Mouse (Mus musculus) MEL (cell line): ENCODE measurements at regions not wholly inside any gene's neighbourhood (a gene's known extent, or its start where the extent isn't known, plus 50 kb on each side); places are given as distances from the start of the nearest gene placed in this dataset.

Source experiments
- DNase-seq: peaks from one replicate; pipeline ENCODE4 v3.0.0; 2011; ENCODE audit warnings: low read depth, low spot score
- H3K27ac ChIP-seq: 2 replicates; pipeline ENCODE4 v1.5.1; 2012; ENCODE audit warnings: low read depth, mild to moderate bottlenecking, control low read depth, low read length, moderate library complexity; ENCODE audit not compliant: control insufficient read depth
- H3K27me3 ChIP-seq, 2 experiments: fragments of 150-350 bp in 1 of 2; sonication (generic) in 1 of 2; 2 replicates each; pipeline ENCODE4 v1.6.1; 2012; ENCODE audit warnings: low read length in 2 of 2, mild to moderate bottlenecking in 2 of 2, improper control_type of control experiment in 1 of 2, moderate library complexity in 1 of 2; ENCODE audit not compliant: insufficient read depth in 2 of 2, control insufficient read depth in 1 of 2
- H3K36me3 ChIP-seq, 2 experiments: 2 replicates each; pipeline ENCODE4 v1.6.1; 2012 to 2014; ENCODE audit warnings: low read length in 2 of 2, improper control_type of control experiment in 1 of 2, inconsistent platforms in 1 of 2, mild to moderate bottlenecking in 1 of 2; ENCODE audit not compliant: insufficient read depth in 2 of 2, control insufficient read depth in 1 of 2
- H3K4me1 ChIP-seq, 2 experiments: fragments of 150-350 bp in 1 of 2; sonication (generic) in 1 of 2; 2 replicates each; pipeline ENCODE4 v1.6.1; 2012; ENCODE audit warnings: low read length in 2 of 2, improper control_type of control experiment in 1 of 2, mild to moderate bottlenecking in 1 of 2; ENCODE audit not compliant: insufficient read depth in 2 of 2, control insufficient read depth in 1 of 2
- H3K4me3 ChIP-seq, 2 experiments: fragments of 150-350 bp in 1 of 2; sonication (generic) in 1 of 2; 2 replicates each; pipeline ENCODE4 v1.5.1; 2012; ENCODE audit warnings: low read depth in 2 of 2, low read length in 2 of 2, mild to moderate bottlenecking in 2 of 2, moderate library complexity in 2 of 2, control low read depth in 1 of 2, improper control_type of control experiment in 1 of 2; ENCODE audit not compliant: control insufficient read depth in 1 of 2, insufficient read depth in 1 of 2
- H3K79me2 ChIP-seq: 2 replicates; pipeline ENCODE4 v1.6.1; 2012; ENCODE audit warnings: mild to moderate bottlenecking, low read length, moderate library complexity; ENCODE audit not compliant: control insufficient read depth, poor library complexity, insufficient read depth
- H3K9ac ChIP-seq: 2 replicates; pipeline ENCODE4 v1.6.1; 2012; ENCODE audit warnings: low read depth, mild to moderate bottlenecking, control low read depth, low read length, moderate library complexity; ENCODE audit not compliant: control insufficient read depth, poor library complexity, severe bottlenecking
- H3K9me3 ChIP-seq: fragments of 150-350 bp; sonication (generic); replicated peaks from 2 replicates; pipeline ENCODE4 v1.6.1; 2012; ENCODE audit warnings: mild to moderate bottlenecking, low read length, improper control_type of control experiment, moderate library complexity; ENCODE audit not compliant: insufficient read depth
- CHD1 ChIP-seq: IDR thresholded peaks from 2 replicates; pipeline ENCODE4 v1.6.1; 2012; ENCODE audit warnings: low read depth, mild to moderate bottlenecking, inconsistent platforms, low read length, improper control_type of control experiment
- CTCF ChIP-seq, 3 experiments: IDR thresholded peaks in 2 of 3; conservative IDR thresholded peaks in 1 of 3; 2 replicates each; pipeline ENCODE4 v1.5.1; 2011 to 2012; ENCODE audit warnings: low read length in 3 of 3, low read depth in 2 of 3, mild to moderate bottlenecking in 2 of 3, improper control_type of control experiment in 1 of 3, inconsistent platforms in 1 of 3, mixed read lengths in 1 of 3, moderate library complexity in 1 of 3; ENCODE audit not compliant: control insufficient read depth in 1 of 3, insufficient read depth in 1 of 3, poor library complexity in 1 of 3, severe bottlenecking in 1 of 3
- E2F4 ChIP-seq: IDR thresholded peaks from 2 replicates; pipeline ENCODE4 v1.6.1; 2011; ENCODE audit warnings: low read depth, low read length, improper control_type of control experiment, borderline replicate concordance
- ELF1 ChIP-seq: IDR thresholded peaks from 2 replicates; pipeline ENCODE4 v1.6.1; 2014; ENCODE audit warnings: low read depth, mild to moderate bottlenecking, inconsistent platforms, low read length, improper control_type of control experiment, moderate library complexity
- EP300 ChIP-seq, 2 experiments: IDR thresholded peaks; 2 replicates each; pipeline ENCODE4 v1.6.1; 2011; ENCODE audit warnings: improper control_type of control experiment in 2 of 2, low read length in 2 of 2, low read depth in 1 of 2, mild to moderate bottlenecking in 1 of 2
- GATA1 ChIP-seq: IDR thresholded peaks from 2 replicates; pipeline ENCODE4 v1.6.1; 2011; ENCODE audit warnings: low read depth, low read length, improper control_type of control experiment
- KAT2A ChIP-seq: conservative IDR thresholded peaks from 2 replicates; pipeline ENCODE4 v1.6.1; 2012; ENCODE audit warnings: low read depth, low read length, improper control_type of control experiment, inconsistent platforms
- MAX ChIP-seq: IDR thresholded peaks from 2 replicates; pipeline ENCODE4 v1.6.1; 2011; ENCODE audit warnings: low read length, improper control_type of control experiment
- MAZ ChIP-seq: IDR thresholded peaks from 2 replicates; pipeline ENCODE4 v1.6.1; 2012; ENCODE audit warnings: low read depth, mild to moderate bottlenecking, inconsistent platforms, low read length, improper control_type of control experiment
- MEF2A ChIP-seq: IDR thresholded peaks from 2 replicates; pipeline ENCODE4 v1.6.1; 2014; ENCODE audit warnings: low read depth, mild to moderate bottlenecking, inconsistent platforms, low read length, improper control_type of control experiment; ENCODE audit not compliant: poor library complexity, insufficient replicate concordance, severe bottlenecking; ENCODE audit errors: extremely low read depth
- MXI1 ChIP-seq: IDR thresholded peaks from 2 replicates; pipeline ENCODE4 v1.6.1; 2011; ENCODE audit warnings: mild to moderate bottlenecking, low read depth, low read length, improper control_type of control experiment
- MYB ChIP-seq: IDR thresholded peaks from 2 replicates; pipeline ENCODE4 v1.6.1; 2011; ENCODE audit warnings: mild to moderate bottlenecking, low read depth, low read length, improper control_type of control experiment
- NELFE ChIP-seq: IDR thresholded peaks from 2 replicates; pipeline ENCODE4 v1.6.1; 2011; ENCODE audit warnings: low read depth, low read length, improper control_type of control experiment
- POLR2AphosphoS2 ChIP-seq: IDR thresholded peaks from 2 replicates; pipeline ENCODE4 v1.6.1; 2011; ENCODE audit warnings: low read length, improper control_type of control experiment
- RCOR1 ChIP-seq: IDR thresholded peaks from 2 replicates; pipeline ENCODE4 v1.6.1; 2012; ENCODE audit warnings: low read depth, mild to moderate bottlenecking, inconsistent platforms, low read length, improper control_type of control experiment
- SMC3 ChIP-seq: IDR thresholded peaks from 2 replicates; pipeline ENCODE4 v1.6.1; 2011; ENCODE audit warnings: low read depth, low read length, improper control_type of control experiment
- TAL1 ChIP-seq: IDR thresholded peaks from 2 replicates; pipeline ENCODE4 v1.6.1; 2012; ENCODE audit warnings: mild to moderate bottlenecking, inconsistent platforms, low read length, moderate library complexity, mixed read lengths
- TBP ChIP-seq: IDR thresholded peaks from 2 replicates; pipeline ENCODE4 v1.8.0; 2011; ENCODE audit warnings: low read depth, low read length, improper control_type of control experiment
- USF2 ChIP-seq, 2 experiments: IDR thresholded peaks; 2 replicates each; pipeline ENCODE4 v1.6.1; 2011 to 2012; ENCODE audit warnings: improper control_type of control experiment in 2 of 2, low read length in 2 of 2, borderline replicate concordance in 1 of 2, inconsistent platforms in 1 of 2, low read depth in 1 of 2, mild to moderate bottlenecking in 1 of 2; ENCODE audit not compliant: insufficient read depth in 1 of 2
- ZC3H11A ChIP-seq: IDR thresholded peaks from 2 replicates; pipeline ENCODE4 v1.6.1; 2012; ENCODE audit warnings: low read depth, mild to moderate bottlenecking, inconsistent platforms, low read length, improper control_type of control experiment
- ZKSCAN1 ChIP-seq: IDR thresholded peaks from 2 replicates; pipeline ENCODE4 v1.6.1; 2012; ENCODE audit warnings: low read depth, mild to moderate bottlenecking, inconsistent platforms, low read length, improper control_type of control experiment, moderate library complexity
- ZMIZ1 ChIP-seq: IDR thresholded peaks from 2 replicates; pipeline ENCODE4 v1.6.1; 2012; ENCODE audit warnings: low read depth, mild to moderate bottlenecking, inconsistent platforms, low read length, improper control_type of control experiment, moderate library complexity
- ZNF384 ChIP-seq: IDR thresholded peaks from 2 replicates; pipeline ENCODE4 v1.6.1; 2012; ENCODE audit warnings: low read depth, mild to moderate bottlenecking, inconsistent platforms, low read length, improper control_type of control experiment

- Histone ChIP-seq H3K4me3 (no peak overlapping the region), H3K4me1 (no peaks in the 10 kb centered on the region), H3K79me2 (no peaks in the 10 kb centered on the region), H3K9ac (no peak overlapping the region), H3K9me3 (no peaks in the 10 kb centered on the region), H3K27me3 (no peaks in the 10 kb centered on the region), H3K36me3 (no peaks in the 10 kb centered on the region), H3K27ac (no peak overlapping the region)
- no peak for TF ChIP-seq KAT2A
- no peak for TF ChIP-seq NELFE
- TF ChIP-seq ELF1, result no peak
- no peak for TF ChIP-seq USF2 (IDR thresholded peaks at IDR 0.05; ENCODE audit: borderline replicate concordance in 1 of 2, insufficient read depth in 1 of 2, low read depth in 1 of 2, low read length in 2 of 2)
- no peak for TF ChIP-seq GATA1
- no peak for TF ChIP-seq ZC3H11A
- no peak for TF ChIP-seq MAZ
- TF ChIP-seq MAX, result no peak
- no peak for TF ChIP-seq RCOR1
- TF ChIP-seq TAL1, result no peak
- no peak for DNase-seq
These were observed 223.8 kb upstream of the Fam98a start for GRCm38 (mm10) chr17:75775518-75775917.

GRCm38 (mm10) chr17:75772861-75773260, 221.1 kb upstream of the Fam98a start:
- H3K9me3 ChIP-seq, result no peaks in the 10 kb centered on the region
- no peak for DNase-seq
- no peak overlapping the region for H3K4me3 ChIP-seq
- H3K79me2 ChIP-seq, result no peaks in the 10 kb centered on the region
- no peaks in the 10 kb centered on the region for H3K36me3 ChIP-seq
- TF ChIP-seq CHD1 (no peak), POLR2AphosphoS2 (no peak), MYB (no peak), CTCF (IDR thresholded peaks at IDR 0.05 in 2 of 3, conservative IDR thresholded peaks at IDR 0.05 in 1 of 3; ENCODE audit: control insufficient read depth in 1 of 3, insufficient read depth in 1 of 3, low read depth in 2 of 3, low read length in 3 of 3, poor library complexity in 1 of 3, severe bottlenecking in 1 of 3) (no peak), ZNF384 (no peak), EP300 (IDR thresholded peaks at IDR 0.05; ENCODE audit: low read depth in 1 of 2, low read length in 2 of 2) (no peak), ZKSCAN1 (no peak), USF2 (IDR thresholded peaks at IDR 0.05; ENCODE audit: borderline replicate concordance in 1 of 2, insufficient read depth in 1 of 2, low read depth in 1 of 2, low read length in 2 of 2) (no peak), MEF2A (no peak), TAL1 (no peak), MXI1 (no peak), RCOR1 (no peak), SMC3 (no peak), ZMIZ1 (no peak), E2F4 (no peak), TBP (no peak)
- no peaks in the 10 kb centered on the region for H3K27me3 ChIP-seq
- H3K27ac ChIP-seq, result no peak overlapping the region
- H3K9ac ChIP-seq, result no peak overlapping the region
- H3K4me1 ChIP-seq, result no peaks in the 10 kb centered on the region
